Mouse (Mus musculus) layer of hippocampus, postnatal 10 days (tissue): ENCODE results near the gene Atp6v1g3. TPM values are rescaled to one million over a fixed set of nuclear protein-coding genes. Genes with fewer than 3 reads are reported as not detected.

Experiments
- DNase-seq, 2 experiments: peaks; one replicate each; pipeline ENCODE4 v3.0.0; 2021; ENCODE audit warnings: low spot score in 2 of 2
- total RNA-seq, 2 experiments: library from RNA; stranded (reverse); gene quantifications; 2 replicates each; pipeline ENCODE4 v1.2.3; 2021

Atp6v1g3 gene
- total RNA-seq, 2 experiments from 2014 or later: not detected

DNA sequence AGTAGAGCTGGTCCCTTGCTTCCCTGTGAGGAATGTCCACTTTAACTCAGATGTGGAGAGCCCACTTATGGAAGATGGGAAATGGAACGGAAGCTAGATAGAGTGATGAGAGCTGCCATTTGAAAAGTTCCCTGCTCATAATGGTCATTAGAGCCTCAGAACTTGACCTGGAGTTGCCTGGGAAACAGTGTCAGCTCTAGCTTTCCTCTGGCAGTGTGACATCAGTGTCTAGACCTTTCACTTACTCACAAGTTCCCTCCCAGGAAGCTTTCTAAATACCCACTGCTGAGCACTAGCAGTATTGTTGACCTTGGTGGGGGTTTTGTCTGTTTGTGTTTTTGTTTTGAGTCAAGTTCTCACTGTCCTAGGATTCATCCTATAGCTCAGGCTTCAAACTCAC, 15.2 kb downstream of the Atp6v1g3 start:
- DNase-seq: no peak

DNA sequence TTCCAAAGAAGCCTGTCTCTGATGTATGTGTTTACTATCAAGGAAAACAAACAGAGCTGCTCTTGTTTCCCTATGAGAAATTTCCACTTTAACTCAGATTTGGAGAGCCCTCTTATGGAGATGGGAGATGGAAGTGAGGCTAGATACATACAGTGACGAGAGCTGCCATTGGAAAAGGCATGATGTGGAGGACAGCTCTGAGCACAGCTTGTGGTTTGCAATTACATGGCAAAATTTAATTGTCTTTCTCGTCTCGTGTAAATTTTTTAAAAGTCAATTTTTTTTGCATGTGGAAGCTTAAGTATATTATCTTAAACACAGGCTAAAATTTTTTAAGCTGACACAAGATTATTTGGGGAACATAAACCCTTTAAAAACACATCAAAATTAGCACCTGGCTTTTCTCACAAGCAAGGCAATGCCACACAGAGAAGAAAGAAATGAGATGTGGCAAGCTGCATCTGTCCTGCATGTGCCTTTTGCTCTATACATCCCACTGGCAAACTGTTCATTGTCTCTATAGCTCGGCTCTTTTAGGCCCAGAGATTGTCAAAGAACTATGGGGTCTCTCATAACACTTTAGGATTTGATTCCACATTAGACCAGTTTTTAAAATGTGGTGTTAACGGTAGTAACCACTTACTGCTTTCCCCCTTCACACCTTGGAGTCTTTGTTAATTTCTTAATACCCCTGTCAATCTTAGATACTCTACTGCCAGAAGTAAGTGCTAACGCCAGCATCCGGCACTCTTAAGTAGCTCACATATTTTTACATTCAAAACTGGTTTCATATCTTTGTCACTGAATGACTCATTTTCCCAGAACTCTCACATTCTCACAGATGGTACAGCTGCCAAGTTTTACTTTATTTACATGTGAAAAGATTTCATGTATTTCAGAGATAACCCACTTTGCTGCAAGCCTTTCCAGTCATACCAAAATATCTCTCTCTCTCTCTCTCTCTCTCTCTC, 16.2 kb downstream of the Atp6v1g3 start:
- DNase-seq: no peak

DNA sequence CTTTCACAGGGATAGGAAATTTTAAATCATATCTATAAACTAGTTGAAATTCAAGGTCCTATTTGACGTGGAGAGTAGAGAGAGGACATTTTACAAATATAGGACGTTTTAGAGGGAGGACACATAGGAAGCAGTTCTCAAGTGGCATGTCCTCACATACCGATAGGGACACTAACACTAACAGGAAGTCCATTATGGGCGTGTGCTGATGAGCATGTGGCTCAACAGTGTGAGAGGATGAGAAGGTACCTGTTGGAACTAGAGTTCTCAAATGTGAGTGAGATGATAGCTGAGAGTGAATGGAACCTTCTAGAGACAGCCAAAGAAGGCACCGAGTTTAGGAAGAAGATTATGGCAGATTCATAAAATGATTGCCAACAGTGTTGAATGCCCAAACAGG, 17.9 kb downstream of the Atp6v1g3 start:
- DNase-seq: no peak

DNA sequence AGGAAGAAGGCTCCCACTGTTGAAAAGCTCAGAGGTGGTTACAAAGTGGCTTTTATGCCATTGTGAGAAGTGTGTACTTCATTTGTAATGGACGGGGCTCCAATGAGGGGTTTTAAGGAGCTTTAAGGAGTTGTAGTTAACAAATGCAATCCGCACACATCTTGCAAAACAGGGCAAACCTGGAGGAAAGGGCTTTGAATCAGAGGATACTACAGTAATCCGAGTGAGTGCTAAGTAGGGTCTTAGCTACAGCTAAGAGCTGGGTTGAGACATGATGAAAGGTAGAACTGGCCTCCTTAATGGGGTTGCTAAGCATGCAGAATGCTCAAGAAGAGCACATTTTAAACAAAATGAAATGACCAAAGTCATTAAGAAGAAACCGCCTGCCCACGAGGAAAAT, 20.9 kb downstream of the Atp6v1g3 start:
- no peak for DNase-seq

DNA sequence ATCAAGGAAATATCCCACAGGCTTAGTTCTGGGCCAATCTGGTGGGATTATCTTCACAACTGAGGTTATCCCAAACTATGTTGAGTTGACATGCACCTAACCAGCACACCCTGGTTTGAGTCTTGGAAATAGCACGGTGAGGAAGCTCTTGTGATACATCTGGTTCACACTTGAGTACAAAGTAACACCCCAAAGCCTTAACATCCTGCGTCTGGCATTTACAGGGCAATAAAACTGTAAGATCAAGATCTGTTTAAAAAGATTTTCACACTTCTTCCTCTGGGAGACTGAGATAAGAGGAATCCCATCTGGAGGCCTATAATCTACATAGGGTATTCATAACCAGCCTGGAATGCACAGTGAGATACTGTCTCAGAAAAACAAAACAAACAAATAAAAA, 24.6 kb downstream of the Atp6v1g3 start:
- no peak for DNase-seq

DNA sequence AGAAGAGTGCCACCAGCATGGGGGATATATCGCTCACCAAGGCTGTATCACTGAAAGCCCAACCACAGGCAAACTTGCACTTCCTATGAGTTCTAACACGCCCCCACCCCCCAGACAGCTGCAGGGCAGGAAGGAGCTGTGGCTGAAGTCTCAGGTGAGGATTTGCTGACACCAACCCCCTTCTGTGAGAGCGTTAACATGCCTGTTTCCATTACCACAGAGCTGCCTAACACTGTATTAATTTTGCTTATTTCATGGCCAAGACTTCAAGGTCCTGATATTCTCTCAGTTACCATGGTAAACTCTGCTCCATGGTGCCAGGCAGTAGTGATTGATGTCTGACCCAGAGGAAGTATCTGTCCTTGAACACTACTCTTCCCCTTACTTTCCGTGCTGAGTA, 26.0 kb downstream of the Atp6v1g3 start:
- DNase-seq: no peak

DNA sequence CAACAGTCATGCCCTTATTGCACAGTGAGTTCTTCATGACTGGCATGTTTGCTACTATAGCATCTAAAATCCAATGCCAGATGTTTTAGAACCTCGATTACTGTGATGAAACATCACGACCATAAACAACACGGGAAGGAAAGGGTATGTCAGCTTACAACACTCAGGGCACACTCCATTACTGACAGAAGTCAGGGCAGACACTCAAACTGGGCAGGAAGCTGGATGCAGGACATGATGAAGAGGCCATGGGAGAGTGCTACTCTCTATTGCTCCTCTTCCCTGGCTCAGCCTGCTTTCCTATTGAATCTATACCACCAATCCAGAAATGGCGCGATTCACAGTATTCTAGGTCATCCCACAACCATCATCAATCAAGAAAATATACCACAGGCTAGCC, 28.4 kb downstream of the Atp6v1g3 start:
- DNase-seq: no peak

DNA sequence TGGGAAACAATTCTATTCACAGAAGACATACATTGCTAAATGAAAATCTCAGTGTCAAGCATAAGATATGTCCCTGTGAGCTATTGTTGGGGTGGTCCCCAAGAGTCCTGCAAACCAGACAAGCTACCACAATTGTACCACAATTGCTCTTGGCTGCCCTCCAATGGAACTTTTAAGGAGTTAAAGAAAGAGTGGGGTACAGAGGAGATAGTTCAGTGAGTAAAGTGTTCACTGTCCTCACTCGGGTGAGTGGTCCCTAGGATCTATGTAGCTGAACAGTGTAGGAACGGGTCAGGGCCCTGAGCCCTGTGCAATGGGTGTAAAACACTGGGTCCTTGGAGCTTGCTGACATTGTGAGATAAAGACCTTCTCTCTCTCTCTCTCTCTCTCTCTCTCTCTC, 29.2 kb downstream of the Atp6v1g3 start:
- DNase-seq: no peak

DNA sequence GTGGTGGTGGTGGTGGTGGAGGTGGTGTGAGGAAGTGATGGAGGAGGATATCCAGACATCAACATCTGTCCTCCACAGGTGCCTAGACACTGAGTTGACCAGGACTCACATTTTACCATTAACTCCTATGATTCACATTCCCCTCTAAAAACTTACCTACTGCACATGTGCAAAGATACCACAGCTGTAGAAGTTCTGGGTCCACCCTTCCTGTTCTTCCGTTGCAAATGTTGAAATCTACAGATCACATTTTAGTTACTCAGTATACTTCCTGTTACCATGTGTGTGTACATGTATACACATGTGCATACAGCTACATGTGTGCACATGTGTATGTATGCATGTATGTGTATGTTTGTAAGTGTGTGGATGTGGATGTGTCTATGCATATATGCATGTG, 29.8 kb downstream of the Atp6v1g3 start:
- no peak for DNase-seq

DNA sequence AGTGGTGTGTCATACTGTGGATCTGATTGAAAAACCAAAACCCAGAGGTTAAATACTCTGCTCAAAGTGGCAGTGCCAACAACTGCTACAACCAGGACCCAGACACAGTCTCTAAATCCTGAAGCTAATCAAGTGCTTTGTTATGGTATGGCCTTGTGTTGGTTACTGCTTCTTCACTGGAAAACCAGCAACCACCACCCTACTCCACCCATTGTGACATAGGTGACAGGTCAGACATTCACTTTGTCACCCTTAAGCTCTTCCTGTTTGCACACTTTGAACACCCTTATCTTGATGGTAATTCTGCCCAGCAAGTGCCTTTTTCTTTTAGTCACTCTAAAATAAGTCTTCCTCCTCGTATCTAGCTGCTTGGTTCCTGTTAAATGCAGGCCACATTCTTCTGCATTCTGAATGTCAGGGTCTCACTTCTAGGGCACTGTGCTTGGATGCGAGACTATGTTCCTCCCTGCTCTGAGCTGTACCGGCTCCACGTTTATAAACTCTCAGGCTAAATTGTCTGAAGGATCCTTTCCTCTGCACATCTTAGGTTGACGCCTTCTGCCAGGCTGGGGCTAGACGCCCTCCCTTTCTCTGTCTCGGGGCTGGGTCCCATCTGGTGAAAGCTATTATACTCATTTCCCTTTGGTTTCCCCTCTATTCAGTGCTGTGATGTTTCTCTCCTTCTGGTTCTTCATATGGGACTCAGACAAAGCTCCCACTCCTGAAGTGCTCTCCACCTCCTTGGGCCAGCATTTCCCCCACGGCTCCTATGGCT, 30.8 kb downstream of the Atp6v1g3 start:
- no peak for DNase-seq

DNA sequence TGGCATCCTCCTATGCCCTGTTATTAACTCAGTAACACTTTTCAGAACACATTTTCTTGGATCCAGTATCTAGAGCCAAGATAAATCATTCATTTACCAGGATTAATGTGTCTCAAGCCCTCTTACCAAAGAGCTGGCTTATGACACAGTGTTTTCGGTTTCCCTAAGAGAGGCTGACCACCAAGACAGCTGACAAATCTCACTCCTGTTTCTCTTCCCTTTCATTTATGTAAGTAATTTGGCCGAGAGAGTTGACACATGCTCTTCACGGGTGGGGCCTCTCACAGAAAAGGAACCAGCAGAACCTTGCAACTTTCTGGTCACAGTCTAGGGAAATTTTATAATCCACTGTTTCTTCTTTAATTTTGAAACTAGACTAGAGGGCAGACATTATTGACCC, 49.1 kb downstream of the Atp6v1g3 start:
- no peak for DNase-seq

DNA sequence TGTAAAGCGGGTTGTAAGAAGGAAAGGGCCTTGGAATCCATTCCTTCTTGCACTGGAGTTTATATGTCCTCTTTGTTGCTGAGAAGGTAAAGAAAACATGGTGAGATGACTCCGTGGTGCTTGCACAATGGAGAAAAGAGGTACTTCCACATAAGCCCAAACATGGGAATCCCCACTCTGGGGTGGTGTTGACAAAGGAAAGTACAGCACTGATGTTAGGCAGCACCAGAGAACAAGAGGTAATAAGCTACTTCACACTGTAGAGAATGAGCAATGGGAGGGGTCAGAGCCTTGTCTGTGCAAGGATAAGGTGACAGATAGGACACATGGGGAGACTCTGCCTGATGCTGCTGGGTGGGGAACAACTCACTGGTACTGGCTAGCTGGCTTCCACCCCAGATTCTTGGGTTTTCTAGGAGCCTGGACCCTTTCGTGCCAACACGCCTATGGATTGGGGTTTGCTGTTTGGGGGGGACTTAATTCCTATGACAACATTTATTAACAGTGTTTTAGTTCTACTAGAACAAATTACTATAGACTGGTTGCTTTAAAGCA, 49.6 kb downstream of the Atp6v1g3 start:
- no peak for DNase-seq

DNA sequence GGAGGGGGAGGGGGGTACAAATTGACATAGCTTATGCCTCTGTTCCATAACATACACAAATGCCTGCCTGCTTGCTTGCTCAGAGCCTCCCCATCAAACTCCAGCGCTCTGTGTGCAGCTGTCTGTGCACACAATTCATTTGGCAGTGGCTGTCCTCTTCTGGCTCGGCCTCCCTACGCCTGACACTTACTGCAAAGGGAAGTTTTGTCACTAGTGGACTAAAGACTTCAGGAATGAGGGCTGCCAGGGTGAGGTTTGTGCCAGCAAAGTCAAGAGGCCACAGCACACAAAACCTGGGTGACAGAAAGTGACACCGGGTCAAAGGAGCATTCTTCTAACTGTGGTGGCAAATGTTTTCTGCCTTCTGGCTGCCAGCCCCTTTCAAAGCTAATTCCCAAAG, 52.6 kb downstream of the Atp6v1g3 start:
- DNase-seq: no peak

DNA sequence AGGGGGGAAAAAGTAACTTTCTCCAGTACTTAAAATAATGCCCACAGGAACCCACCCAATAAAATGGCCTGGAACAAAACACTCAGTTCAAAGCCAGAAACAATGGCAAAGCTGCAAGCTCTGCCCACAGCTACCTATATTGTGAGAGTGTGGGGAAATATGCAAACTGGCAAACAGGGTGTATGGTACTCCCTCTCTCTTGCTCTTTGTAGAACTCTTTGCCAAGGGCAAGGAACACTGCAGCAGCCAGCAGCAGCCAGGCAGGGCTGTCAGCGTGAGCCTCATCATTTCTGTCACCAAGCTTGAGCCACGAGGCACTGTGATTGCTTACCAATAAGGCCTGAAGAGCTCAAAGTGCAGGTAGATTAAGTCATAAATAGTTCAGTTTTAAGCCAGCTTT, 53.0 kb downstream of the Atp6v1g3 start:
- no peak for DNase-seq

DNA sequence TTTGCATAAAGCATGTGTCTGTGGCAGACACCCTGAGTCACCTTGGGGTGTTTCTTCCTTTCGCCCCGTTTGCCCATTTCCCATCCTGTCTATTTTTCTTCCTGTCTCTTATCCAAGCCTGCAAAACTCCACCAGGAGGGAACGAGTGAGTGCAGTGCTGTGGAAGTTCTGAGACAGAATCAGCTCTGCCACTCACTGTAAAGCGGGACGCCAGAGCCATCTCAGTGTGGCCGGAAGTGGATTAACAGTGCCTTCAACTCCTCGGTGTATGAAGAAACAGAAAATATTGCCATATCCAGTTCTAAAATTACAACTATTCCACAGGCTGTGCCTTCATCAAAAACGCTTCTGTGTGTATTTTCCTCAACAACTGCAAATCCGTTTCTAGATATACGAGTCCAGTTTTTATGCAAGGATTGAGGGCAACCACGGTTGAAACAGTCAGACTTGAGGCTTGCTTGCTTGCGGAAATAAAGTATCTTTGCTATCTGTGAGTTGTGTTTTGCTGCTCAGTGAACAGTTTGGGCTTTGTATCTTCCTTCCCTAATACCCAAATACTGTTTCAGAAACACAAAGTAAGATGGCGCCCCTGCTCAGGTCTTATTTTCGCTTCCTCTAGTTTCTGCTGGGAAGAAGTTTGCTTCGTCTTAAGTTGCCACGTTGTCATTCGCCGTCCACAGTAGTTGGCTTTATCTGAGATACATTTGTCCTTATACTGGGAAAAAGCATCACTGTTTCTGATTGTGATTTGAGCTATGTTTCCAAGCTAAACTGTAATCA, 54.1 kb downstream of the Atp6v1g3 start:
- DNase-seq: no peak

DNA sequence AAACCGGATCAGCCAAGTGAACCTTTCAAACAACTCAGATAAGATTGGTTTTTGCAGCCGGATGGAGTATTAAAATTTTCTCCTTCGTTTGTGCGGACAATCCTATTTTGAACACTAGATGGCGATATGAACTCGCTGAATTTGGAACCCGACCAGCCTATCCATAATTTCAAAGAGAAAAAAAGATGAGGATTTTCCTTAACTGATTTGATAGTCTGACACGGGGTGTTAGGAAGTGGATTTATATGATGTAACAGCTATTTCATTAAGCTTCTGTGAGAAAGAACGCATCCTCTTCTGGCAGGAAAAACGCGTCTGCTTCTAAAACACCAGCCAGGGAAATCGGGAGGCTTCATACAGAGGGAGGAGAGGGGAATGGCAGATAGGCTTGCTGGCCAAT, 54.8 kb downstream of the Atp6v1g3 start:
- peak in 1 of 2 experiments; percentile 51 for DNase-seq

DNA sequence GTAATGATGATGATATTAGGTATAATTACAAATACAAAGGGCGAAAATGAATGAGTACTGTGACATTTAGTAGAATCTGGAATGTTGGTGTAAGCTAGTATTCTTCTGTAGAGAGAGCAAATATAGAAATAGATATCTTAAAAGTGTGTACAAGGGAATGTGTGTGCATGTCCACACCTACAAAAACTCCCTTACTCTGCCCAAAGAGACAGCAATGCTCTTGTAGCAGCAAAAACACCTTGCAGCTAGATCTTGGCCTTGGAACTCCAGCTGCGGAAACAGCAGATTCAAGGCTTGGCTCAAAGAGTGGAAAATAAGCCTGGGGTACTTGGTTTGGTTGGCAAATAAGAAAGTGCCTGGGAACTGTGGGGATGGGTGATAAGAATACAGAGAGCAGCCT, 57.0 kb downstream of the Atp6v1g3 start:
- DNase-seq: no peak

DNA sequence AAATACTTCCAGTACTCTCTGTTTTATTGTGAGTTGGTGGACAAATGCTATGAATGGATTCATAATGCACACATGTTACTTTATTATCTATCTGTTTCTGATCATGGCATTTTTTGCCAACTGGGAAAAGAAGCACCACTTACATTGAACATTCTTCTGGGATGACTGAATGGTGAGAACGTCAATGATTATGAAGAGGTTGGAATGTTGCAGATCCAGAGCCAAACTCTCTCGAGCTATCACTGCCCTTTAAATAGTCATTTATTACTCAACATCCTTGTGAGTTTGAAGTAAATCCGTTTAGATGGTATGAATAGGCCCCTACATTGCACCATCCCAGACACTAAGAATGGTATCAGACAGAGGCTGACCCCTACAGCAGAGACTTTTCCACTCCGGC, 58.1 kb downstream of the Atp6v1g3 start:
- DNase-seq: no peak

DNA sequence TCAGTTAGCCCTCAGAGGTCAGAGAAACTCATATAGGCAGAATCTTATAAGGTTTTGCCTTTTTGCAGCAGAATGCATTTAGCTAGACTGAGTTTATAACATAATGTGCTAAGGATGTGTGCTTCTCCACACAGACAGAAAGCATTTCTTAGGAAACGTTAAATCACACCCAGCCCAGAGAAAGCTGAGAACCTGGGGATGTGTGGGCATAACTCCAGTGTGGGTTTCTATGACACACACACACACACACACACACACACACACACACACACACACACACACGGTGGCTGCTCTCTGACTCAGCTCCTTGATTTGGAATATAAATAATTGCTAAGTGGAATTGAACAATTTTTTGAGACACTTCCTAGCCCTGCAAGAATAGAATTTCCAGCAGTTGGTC, 61.2 kb downstream of the Atp6v1g3 start:
- no peak for DNase-seq

DNA sequence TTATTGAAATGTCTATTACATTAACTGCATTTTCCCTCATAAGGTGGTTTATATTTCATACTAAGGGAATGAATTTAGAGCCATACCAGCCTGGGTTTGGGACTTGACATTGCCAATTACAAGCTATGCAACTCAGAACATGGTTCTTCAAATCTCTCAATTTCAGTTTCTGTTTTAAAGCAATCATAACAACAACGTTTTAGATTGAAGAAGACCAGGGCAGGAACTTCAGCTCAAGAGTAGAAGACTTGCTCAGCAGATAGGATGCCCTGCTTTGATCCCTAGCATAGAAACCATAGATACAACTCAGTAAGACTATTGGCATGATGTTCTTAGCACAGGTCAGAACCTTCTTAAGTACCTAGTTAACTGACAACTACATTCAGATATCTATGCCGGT, 63.9 kb downstream of the Atp6v1g3 start:
- no peak for DNase-seq
